Mouse (Mus musculus) adrenal gland (tissue): Measurements from ENCODE around the gene Lrrc71.

Experiments
- intact Hi-C: fragments of 180-260 bp; cut with DNase I; formaldehyde crosslinking; loops from one replicate; pipeline ENCODE4 v1.15.1; 2025

The Lrrc71 gene

DNA sequence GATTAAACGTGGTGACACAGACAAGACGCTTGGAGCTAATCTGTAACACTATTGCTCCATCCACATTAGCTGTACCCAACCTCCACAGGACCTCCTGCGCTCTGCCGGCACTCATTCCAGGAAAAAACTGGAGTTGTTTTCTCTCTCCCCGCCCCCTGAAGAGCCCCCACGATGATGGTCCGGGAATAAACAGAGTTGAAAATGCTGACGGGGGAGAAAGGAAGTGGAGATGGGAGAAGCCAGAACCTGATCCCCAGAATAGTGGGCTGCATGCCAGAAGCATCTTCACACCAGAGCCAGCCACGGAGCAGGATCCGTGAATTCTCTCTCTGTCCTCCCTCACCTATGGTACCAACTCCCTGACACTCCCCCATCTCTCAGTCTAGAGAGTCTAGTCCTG, 16.1 kb upstream of the Lrrc71 start:
- intact Hi-C loops = no loop called here

DNA sequence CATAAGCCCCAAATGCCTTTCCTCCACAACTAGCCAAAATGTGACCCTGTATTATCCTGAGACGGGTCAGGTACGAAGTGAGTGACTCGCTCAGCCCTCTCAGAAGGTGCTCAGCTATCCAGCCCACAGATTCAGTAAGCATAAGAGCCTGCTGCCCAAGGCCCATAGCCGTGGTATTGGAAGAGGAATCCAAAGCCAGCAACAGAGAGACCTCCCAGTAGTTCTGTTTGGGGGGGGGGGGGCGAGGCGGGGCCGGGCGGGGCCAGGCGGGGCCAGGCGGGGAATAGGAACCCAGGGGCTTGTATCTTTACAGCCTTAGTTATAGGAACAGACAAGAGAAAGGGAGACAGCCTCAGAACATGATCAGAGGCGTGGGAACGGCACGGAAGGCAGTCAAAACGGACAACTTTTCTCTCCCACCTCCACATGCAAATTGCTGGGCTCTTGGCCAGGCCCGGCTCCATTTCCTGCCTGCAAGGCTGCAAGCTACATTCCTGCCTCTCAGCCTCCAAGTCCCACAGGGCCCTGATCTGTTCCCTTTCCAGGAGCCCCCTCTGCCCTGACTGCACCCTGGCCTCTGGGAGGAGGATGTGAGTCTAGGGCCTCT, 15.4 kb upstream of the Lrrc71 start:
- intact Hi-C loops = no loop called here

DNA sequence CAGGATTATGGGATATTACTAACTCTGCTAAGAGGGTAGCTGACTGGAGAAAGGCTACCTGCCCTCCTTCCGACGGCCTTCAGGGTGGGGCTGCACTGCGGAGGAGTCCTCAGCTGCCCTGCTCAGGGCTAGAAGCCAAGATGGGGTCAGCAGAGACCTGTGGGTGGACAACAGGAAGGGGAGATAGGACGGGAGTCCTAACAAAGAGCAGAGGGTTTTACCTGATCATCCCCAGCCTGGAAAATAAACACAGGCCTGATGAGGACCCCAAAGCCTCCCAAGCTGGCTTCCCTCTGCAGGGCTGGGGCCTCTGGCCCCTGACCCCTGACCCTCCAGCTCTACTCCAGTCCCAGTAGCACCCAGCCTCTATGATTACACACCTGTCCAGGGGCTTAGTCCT, 14.8 kb upstream of the Lrrc71 start:
- intact Hi-C loops = no loop called here

DNA sequence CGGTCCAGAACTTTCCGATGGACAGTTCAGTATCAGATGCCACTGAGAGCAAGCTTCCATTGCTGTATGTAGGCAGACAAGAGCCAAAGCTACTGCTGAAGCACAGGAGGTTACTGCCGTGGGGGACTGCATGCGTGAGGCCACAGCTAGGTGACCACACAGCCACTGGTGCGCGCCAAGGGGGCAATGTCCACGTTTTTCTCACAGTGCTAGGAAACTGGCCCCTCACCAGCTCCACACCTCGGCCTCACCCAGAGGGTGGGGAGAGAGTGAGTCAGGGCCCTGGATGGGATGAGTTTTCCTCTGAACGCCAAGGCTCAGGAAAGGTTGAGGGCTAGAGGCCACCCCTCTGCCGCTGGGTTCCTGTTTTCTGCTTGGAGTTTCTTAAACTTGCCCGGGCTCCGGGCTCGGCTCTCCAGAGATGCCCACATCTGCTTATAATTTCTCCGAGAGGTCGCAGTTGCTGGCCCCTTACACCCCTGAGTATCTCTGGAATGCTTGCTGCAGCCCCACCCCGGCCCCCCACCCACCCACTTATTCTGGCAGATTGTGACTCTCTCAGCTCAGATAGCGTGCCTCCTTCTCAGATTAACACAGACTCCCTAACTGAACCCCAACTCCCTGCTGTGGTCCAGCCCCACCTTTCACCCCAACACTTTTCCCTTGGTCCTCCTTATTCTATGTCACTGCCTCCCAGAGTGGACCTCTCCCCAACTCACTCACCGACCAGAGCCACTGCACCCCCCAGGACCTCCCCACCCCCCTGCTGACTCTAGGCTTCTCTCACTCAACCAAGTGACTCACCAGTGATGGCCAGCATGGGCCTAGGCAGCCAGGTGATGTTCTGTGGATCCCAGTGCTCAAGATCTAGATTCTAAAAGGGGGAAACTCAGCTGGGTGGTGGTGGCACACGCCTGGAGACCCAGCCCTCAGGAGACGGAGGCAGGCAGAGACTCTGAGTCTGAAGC, 13.3 kb upstream of the Lrrc71 start:
- intact Hi-C loops = no loop called here

DNA sequence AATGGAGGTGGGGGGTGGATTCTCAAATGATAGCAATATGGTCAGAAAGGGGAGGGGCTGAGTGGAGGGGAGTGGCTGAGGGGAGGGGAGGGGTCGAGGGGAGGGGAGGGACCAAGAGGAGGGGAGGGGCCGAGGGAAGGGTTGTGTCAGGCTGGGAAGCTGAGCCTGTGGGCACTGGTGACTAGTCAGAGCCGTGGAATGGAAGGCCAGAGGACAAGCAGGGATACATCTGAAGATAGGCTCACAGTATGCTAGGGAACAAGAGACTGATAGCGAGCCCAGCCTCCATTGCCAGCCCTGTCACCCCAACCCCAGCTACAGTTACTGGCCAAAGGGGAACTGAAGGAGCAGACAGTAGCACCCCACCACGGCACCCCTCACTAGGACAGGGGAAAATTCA, 10.2 kb upstream of the Lrrc71 start:
- intact Hi-C loops = no loop called here

DNA sequence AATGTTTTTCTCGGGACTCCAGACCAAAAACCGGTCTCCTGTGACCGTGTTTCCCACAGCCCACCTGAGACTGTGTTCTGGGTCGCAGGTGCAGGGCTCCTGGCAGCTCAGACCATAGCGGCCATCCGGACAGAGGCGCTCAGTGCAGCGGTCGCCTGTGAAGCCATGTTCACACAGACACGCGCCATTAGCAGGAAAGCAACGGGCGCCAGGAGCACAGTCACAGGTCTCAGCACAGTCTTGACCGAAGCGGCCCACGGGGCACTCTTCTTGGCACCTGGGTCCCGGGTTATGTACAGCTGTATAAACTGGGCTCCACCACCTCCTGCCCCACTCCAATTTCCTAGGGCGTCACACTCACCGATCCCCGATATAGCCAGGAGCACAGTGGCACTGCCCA, 8.1 kb upstream of the Lrrc71 start:
- intact Hi-C loops = no loop called here

DNA sequence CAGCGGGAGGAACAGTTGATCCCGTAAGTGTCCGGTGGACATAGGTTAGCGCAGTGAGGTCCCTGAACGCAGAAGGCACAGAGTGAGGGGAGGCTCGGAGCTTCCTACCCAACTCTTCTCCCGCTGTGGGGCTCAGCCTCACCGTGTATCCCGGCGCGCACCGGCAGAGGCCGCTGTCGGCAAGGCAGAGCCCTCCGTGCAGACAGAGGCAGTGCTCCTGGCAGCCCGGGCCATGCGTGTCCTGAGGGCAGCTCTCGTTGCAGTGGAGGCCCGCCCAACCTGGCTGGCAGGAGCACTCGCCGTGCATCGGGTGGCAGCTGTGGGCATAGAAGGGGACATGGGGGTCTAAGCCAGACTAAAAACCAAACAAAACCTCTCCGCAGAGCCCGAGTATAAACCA, 7.5 kb upstream of the Lrrc71 start:
- intact Hi-C loops = no loop called here

DNA sequence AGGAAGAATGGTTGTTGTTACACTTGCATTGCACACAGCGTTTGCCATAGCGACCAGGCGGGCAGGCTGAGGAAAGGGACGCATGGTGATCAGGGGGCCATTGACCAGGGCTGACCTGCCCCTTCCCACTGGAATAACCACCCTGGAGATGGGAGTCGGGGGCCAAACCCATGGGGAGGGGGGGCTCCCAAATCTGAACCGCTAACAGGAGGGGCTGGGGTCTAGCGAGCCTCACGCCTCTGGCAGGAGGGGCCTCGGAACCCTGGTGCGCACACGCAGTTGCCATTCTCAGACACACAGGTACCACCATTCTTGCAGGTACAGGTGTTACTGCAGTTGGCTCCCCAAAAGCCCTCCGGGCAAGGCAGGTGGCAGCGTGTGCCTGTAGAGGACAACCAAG, 5.4 kb upstream of the Lrrc71 start:
- intact Hi-C loops = no loop called here

DNA sequence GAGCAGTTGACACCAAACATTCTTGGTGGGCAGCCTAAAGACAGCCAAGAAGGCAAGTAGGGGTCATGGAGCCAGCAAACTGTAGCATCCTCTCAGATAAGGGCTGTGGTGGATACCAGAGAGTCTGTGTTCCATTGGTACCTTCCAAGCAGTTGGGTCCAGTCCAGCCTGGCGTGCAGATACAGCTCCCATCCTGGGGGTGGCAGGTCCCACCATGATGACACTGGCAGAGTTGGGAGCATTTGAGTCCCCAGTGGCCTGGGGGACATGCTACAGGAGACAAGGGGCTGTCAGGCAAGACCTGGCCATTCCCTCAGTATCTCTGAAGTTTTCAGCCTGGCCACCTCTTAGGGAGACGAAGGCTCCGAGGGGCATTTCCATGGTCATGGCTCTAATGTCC, 4.1 kb upstream of the Lrrc71 start:
- intact Hi-C loops = no loop called here

DNA sequence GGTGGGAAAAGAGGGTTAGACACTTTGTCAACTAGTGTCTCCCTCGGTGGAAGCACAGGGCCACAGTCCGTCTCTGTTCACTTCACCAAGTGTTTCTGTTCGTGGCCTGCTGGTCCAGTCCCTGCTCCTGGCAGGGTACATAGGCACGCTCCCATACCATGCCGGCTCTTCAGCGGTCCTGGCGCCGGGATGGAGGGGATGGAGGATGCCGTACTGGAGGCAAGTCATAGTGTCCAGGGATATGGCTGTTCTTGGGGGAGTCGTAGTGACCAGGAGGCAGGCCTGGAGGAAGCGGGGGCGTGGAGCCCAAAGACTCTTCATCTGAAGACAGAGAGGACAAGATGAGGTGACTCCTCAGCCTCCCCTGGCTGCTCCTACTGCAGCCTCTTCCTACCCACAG, 1.6 kb upstream of the Lrrc71 start:
- intact Hi-C loops = no loop called here

DNA sequence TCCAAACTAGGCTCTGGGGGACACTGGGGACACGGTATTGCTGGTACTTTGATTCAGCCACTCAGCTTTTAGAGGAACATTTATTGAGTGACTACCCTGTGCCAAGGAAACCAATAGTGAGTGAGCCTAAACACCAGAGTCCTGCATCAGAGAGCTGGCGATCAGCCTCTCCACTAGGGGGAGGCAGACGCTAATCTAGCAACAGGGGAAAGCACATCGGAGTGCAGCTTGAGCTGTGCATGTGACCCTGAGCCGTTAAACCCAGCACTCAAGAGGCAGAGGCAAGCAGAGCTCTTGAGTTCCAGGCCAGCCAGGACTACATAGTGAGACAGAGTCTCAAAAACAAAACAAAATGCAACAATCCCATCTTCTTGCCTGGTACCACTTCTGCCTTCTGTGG, 611 bp upstream of the Lrrc71 start:
- intact Hi-C loops = no loop called here

DNA sequence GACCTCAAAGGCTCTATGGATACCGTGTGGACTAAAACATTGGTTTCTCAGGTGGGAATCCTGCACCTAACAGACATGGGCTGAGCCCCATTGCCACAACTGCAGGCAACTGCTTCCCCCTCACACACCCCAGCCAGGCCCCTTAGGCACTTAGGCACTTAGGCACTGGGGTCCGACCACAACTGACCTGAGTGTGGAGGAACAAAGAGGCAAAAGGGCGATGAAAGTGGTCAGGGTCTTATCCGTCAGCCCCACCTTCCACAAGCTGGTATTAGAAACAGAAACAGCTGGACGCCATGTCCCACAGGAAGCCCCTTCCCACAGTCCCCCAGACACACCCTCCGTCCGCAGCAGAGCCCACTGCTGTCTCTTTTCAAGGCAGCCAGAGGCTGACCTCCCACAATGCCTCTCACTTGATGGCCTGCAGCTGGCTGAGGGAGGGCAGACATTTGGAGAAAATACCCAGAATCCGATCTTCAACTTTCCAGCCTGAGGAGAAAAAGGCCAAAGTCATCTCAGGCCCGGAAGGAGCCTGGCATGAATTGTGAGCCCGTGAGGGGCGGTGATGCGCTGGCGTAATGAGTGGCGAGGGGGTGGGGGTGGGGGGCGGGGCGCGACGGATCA, 3.3 kb downstream of the Lrrc71 start:
- intact Hi-C loops = no loop called here

DNA sequence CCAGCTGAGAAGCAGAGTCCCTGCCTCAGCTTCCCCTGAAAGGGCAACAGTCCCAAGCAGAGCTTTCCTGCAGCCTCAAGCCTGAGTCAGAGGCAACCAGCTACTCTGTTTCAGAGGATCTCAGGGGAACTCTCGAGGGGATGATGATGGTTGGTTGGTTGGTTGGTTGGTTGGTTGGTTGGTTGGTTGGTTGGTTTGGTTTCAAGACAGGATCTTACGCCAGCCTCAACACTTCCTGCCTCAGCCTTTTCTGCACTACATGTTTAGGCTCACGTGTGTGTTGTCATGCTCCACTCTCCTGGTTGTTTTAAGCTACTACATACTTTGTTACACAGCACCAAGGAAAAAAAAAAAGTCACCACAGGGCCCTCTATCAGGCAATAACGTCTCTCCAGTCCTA, 4.5 kb downstream of the Lrrc71 start:
- intact Hi-C loops = no loop called here

DNA sequence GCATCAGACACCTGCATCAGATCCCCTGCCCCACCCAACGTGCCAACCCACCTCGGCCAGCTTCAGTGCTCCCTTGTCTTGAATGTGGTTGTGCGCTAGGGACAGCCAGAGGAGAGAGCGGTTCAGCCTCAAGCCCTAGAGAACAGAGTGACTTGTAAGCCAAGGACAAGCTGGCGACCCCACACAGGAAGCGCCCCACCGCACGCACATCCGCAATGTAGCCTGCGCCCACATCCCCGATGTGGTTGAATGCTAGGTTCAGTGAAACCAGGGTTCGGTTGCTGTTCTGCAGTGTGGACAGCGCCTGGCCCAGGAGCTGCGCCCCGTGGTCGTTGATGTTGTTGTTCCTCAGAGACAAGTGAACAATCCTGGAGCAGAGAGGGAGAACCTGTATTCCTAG, 5.7 kb downstream of the Lrrc71 start:
- intact Hi-C loops = no loop called here

DNA sequence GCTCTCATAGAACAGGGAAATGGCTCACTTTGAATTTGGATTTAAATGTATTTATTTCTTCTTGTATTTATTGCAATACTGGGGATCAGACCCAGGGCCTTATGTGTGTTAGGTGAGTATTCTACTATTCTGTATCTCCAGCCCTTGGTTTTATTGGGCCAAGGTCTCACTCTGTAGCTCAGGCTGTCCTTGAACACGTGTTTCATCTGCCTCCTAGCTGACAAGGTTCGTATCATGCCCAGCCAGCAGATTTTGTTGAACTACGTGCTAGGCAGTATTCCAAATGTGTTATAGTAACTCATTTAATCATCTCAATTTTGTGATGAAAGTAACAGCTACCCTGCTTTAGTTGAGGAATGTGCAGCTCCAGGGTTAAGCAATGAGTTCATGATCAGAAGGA, 6.4 kb downstream of the Lrrc71 start:
- intact Hi-C loops = no loop called here

DNA sequence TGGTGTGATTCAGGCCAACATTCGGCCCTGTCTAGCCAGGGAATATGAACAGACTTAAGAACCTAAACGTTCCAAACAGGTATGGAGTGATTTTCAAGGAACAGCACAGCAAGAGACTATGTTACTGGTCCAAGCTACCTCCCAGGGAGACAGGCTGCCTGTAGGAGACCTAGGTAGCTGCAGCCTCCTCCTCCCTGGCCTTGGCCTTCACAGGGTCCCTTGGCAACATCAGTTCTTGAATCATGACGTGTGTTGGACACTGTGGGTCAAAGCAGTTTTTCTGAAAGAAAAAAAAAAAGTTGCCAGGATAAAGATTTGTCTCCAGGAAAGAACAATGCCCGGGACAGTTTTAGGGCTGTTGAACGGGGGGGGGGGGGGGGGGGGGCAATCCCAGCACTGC, 9.5 kb downstream of the Lrrc71 start:
- intact Hi-C loops = no loop called here

DNA sequence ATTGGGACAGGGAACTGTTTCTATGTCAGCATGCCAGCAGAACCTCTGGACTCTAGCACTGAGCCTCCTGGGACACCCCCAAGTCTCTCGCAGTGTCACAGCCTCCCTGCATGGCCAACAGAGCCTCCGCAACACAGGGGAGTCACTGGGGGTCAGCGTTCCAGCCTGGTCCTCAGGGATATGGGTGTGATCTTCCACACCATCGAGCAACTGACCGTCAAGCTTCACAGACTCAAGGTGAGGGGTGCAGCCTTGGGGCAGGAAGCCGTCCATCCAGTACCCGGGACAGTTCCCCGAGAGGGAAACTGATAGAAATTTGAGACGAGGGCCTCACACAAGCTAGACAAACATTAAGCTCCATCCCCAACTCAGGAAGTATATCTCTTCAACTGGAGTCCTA, 13.1 kb downstream of the Lrrc71 start:
- intact Hi-C loops = no loop called here

DNA sequence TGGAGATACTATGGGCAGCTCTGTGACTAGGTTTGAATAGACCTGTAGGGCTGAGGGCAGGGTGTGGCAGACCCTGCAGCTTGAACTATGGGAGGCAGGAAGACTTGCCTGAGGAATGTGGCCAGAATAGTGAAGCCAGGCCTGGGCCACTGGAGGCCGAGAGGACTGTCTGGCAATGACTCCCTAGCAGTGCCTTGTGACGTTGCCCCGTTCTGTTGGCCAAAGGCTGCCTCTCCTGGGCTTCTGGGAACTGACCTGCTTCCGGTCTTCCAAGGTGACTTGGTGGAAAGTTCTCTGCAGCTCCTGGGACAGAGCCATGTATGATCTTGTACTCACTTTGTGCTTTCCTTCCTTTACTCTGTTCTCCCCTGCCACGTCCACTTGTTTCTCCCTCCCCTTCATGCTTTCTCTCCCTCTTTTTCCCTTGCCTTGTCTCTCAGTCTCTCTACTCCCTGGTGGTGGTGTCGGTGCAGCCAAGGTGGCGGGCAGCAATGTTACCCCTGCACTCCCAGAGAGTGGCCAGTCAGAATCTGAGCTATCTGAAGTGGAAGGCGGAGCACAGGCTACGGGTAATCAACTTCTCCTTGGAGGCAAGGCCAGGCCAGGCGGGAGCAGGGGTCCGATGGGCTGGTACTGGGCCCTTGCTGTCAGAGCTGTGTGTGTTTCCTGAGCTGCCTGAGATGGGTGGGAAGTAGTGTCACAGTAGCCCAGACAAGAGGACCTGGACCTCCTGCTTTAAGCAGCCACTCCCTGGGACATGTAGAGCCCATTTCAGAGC, 14.3 kb downstream of the Lrrc71 start:
- intact Hi-C loops = no loop called here

DNA sequence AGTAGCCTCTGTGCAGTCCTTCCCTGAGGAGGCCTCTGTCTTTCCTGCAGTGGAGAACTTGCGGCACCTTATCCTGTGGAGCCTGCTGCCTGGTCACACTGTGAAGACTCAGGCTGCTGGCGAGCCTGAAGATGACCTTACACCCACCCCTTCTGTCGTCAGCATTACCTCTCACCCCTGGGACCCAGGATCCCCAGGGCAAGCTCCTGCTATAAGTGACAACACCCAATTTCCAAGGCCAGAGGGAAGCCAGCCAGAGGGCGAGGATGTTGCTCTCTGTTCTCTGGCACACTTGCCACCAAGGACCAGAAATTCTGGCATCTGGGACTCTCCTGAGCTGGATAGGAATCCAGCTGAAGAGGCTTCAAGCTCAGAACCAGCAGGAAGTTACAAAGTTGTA, 15.3 kb downstream of the Lrrc71 start:
- intact Hi-C loops = no loop called here

DNA sequence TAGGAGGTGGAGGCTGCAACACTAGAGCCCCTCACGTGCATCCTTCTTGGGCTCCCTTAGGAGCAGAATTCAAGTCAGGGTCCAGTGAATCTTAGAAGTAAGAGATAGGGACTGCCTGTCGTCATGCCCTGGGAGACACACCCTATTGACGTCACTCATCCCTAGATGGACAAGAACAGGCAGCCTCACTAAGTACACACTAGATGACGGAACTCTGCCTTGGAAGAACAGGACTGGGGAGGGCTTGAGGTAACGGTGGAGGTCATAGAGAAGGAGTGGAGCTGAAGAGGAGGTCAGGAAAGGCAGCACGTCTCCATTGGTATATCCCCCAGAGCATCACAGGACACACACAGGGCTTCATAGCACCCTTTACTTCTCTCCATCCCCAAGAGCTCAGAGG, 19.7 kb downstream of the Lrrc71 start:
- intact Hi-C loops = no loop called here

DNA sequence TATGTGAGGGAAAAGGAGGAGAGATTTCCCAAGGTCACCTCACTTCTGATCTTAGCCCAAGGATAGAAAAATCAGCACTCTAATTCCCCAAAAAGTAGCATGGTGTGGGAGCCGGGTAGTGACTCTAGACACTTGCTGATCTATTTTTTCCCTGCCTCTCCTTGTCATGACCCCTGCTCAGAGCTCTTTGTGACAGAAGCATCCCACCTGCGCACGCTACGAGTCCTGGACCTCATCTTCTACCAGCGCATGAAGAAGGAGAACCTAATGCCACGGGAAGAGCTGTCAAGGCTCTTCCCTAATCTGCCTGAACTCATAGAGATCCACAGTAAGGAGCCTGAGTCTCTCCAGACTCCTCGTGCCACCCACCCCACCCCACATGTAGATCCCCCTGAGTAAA, 22.2 kb downstream of the Lrrc71 start:
- intact Hi-C loops = no loop called here
